In the genomic region with DNA sequence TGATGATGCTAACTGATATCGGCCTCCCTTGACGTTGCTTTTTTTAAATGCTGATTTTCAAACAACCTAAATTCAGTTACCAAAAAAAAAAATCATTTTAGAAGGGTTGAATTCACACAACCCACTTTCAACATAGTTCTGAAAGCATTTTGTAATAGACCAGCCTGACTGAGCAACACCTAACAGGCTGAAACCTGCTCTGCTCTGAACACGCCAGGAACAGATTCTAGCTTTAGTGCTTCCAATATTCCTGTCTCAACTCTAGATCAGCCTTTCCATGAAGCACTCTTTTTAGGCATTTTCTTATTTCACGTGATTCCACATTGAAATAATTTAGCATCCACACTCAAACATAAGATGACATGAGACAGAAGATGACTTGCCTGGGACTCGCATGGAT, we compare ENCODE assay signal across 21 mouse cellular contexts.
DNase-seq lines count a peak whose midpoint lies in the region; ATAC-seq and TF ChIP-seq lines count a peak whose summit lies in the region.
"Had no signal": no experiment of that assay in that cellular context is flagged by ENCODE, and none has a peak within 500 bp of the region (broad histone marks: within the 10 kb centered on the region; RNA-seq: fewer than 3 reads in every experiment).

No protein-coding gene starts in this region.

- TF ChIP-seq CTCF in embryonic fibroblast, embryonic 13.5 days (IDR thresholded peaks at IDR 0.05; ENCODE audit: borderline replicate concordance, insufficient read depth, low read length) = no peak

- no peak overlapping the region for H3K4me3 ChIP-seq in embryonic fibroblast, embryonic 13.5 days (ENCODE audit: insufficient read depth, low read length)
- H3K4me3 ChIP-seq: embryonic facial prominence, embryonic 13.5 days; embryonic facial prominence, embryonic 15.5 days; forebrain, embryonic 10.5 days; forebrain, embryonic 13.5 days; forebrain, embryonic 15.5 days had no signal

- H3K4me1 ChIP-seq in embryonic fibroblast, embryonic 13.5 days (ENCODE audit: control insufficient read depth, insufficient read depth, low read length) = peaks cover 5% of the 10 kb centered on the region
- H3K4me1 ChIP-seq: embryonic facial prominence, embryonic 13.5 days; embryonic facial prominence, embryonic 15.5 days; forebrain, embryonic 10.5 days; forebrain, embryonic 13.5 days; forebrain, embryonic 15.5 days had no signal

- peak overlapping the region; percentile 17; the same call in 1 of the 2 replicates for H3K27ac ChIP-seq in embryonic fibroblast, embryonic 13.5 days (ENCODE audit: insufficient read depth, low read length)
- H3K27ac ChIP-seq: embryonic facial prominence, embryonic 13.5 days; embryonic facial prominence, embryonic 15.5 days; forebrain, embryonic 10.5 days; forebrain, embryonic 13.5 days; forebrain, embryonic 15.5 days had no signal

- DNase-seq in frontal cortex, postnatal 14 days (ENCODE audit: low spot score in 2 of 2) = no peak
- DNase-seq in gonadal fat pad, adult 2 months (ENCODE audit: low read depth) = peak; percentile 41
- DNase-seq in thymus, adult 18-20 months = no peak
- DNase-seq: adrenal gland, adult 2 months; adrenal gland, postnatal 10 days; adrenal gland, postnatal 25 days; cerebellum, adult 11 months; cerebellum, adult 18-20 months; cerebellum, adult 8-10 months; cerebellum, adult 9-11 months; cerebellum, postnatal 14 days; cerebellum, postnatal 36 days; embryo, embryonic 11 days had no signal

- TF ChIP-seq POLR2A in embryonic fibroblast, embryonic 13.5 days (IDR thresholded peaks at IDR 0.05; ENCODE audit: low read depth, low read length) = no peak

- peak; percentile 94 for ATAC-seq in frontal cortex, adult (ENCODE audit: low TSS enrichment)
- no peak for ATAC-seq in cerebellum, adult (ENCODE audit: insufficient number of reproducible peaks, low FRiP score, low TSS enrichment)
- ATAC-seq: forebrain, embryonic 13.5 days; forebrain, embryonic 15.5 days had no signal
